Mouse (Mus musculus) lung, adult 2 months (tissue): ENCODE measurements around the gene Fancf. TPM values are rescaled to one million over a fixed set of nuclear protein-coding genes. Genes with fewer than 3 reads are reported as not detected.

Source experiments
- DNase-seq: peaks from one replicate; pipeline ENCODE4 v3.0.0; 2022
- H3K4me1 ChIP-seq: fragments of 200-500 bp; 2 replicates; pipeline ENCODE4 v1.6.1; 2011; ENCODE audit warnings: low read length; ENCODE audit not compliant: control insufficient read depth, insufficient read depth
- H3K4me3 ChIP-seq: fragments of 200-500 bp; replicated peaks from 2 replicates; pipeline ENCODE3; 2011; ENCODE audit warnings: low read depth, mild to moderate bottlenecking, control low read depth, low read length; ENCODE audit errors: extremely low read depth
- CTCF ChIP-seq: fragments of 200-500 bp; IDR thresholded peaks from 2 replicates; pipeline ENCODE4 v1.5.1; 2011; ENCODE audit warnings: mild to moderate bottlenecking, low read length, control low read depth; ENCODE audit not compliant: insufficient read depth
- POLR2A ChIP-seq: fragments of 200-500 bp; IDR thresholded peaks from 2 replicates; pipeline ENCODE4 v1.6.1; 2011; ENCODE audit warnings: low read depth, mild to moderate bottlenecking, control low read depth, low read length, borderline replicate concordance; ENCODE audit errors: extremely low read depth
- WGBS: fragments of 180-500 bp; shearing (Covaris S2); methylation state at CpG from one replicate; pipeline ENCODE4 v1.1.7; 2018; 5-methylcytosine and 5-hydroxymethylcytosine counted together
- polyA plus RNA-seq: library from polyadenylated mRNA; depleted of rRNA; stranded (reverse); fragments of >200 nt; gene quantifications from 2 replicates; pipeline ENCODE4 v1.2.3, GENCODE M21; 2012; rRNA removed

The Fancf gene
- polyA plus RNA-seq, 1 experiment, result 5.5 TPM

DNA sequence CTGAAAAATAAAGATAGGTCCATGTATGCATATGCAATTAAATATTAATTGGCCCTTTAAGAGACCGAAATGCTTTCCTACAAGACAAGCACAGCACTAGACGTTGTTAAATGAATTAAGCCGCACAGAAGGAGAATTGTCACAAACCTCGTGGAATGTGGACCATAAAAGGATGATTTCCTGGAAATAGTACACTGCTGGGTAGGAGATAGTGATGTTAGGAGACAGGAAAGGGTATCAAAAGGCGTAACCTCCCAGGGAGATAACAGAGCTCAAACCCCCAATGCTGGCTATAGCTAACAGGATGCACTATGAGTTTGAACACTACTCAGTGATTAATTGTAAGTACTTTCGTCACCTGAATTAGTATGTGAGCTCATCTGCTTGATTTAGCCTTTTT is 11.2 kb downstream of the Fancf start:
- H3K4me1 ChIP-seq, result no peaks in the 10 kb centered on the region
- DNase-seq, result no peak
- WGBS, result 77% methylated on average over 6 of the region's 6 CpGs
- H3K4me3 ChIP-seq, result no peak overlapping the region
- TF ChIP-seq CTCF (no peak), POLR2A (no peak)

DNA sequence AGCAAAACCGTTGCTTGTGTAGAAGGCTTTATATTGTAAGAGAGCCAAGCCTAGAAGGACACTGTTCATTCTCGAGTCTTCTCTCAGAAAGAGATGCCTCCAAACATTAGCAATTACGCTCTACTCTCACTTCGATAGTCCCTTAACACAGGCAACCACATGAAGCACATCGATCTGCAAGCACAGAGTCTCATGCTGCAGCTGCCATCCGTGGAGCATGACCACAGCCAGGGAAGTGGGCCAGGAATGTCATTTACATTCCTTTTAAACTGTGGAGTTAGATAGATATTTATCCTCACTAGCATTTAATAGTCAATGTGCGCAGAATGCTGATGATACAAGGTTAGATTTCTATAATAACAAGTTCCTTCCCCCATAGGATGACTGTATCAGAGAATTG is 21.6 kb downstream of the Fancf start:
- no peaks in the 10 kb centered on the region; the same call in 1 of the 2 replicates for H3K4me1 ChIP-seq
- WGBS, result 72% methylated on average over 7 of the region's 7 CpGs
- TF ChIP-seq POLR2A (no peak), CTCF (no peak)
- no peak overlapping the region for H3K4me3 ChIP-seq
- DNase-seq, result no peak

DNA sequence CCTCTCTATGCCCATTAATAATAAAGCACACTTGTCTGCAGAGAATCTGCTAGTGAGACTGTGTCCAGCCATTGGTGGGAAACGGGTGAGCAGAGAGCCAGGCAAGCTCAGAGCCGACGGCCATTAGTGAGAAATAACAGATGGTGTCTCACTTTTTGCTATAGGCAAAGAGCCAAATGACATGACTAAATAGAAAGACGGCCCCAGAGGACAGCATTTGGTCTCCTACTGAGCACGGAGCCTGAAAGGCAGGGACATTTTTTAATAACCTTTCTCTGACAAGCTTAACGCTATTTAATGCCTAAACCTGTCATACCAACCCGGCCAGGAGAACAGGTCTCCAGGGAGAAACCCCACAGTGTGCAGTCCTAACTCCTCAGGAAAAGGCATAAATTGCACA is 30.1 kb downstream of the Fancf start:
- DNase-seq, result no peak
- TF ChIP-seq POLR2A, result no peak
- no peak for TF ChIP-seq CTCF
- 54% methylated on average over 7 of the region's 7 CpGs for WGBS

DNA sequence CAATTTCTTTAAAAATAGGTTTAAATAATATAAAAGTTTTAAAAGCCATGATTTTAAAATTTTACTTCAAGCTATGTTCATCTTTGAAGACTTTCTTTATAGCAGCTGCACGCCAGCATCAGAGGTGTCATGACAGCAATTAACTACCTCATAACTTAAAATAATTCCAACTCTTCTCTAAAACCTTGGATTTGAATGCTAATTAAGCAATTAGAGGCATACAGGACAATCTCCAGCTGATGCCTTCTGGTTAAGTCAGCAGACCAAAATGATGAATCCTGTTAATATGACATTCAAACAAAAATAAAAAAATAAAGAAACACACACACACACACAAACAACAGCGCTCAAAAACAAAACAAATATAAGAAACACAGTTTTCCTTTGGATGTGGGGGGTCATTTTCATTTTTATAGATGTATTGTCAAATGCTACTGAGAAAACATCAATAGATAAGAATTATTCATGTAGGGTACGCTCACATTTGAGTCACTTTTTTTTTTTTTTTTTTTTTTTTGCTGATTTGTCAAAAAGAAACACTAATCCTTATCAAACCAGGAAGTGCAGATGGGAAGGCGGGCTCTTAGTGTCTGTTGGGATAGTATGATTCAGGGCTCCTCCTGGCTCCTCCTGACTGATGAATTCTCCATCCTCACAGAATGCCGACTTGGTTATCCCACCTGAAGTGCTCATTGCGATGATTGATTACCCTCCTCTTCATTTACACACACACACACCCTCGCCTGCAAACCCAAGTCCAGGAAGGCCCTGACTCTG is 38.3 kb downstream of the Fancf start:
- DNase-seq, result no peak
- WGBS, result 64% methylated on average over 7 of the region's 7 CpGs
- no peaks in the 10 kb centered on the region for H3K4me1 ChIP-seq
- TF ChIP-seq POLR2A (no peak), CTCF (no peak)
- no peak overlapping the region for H3K4me3 ChIP-seq

More for the DNA sequence above, 30.1 kb downstream of the Fancf start:
- Histone ChIP-seq H3K4me3 (no peak overlapping the region), H3K4me1 (no peaks in the 10 kb centered on the region)

DNA sequence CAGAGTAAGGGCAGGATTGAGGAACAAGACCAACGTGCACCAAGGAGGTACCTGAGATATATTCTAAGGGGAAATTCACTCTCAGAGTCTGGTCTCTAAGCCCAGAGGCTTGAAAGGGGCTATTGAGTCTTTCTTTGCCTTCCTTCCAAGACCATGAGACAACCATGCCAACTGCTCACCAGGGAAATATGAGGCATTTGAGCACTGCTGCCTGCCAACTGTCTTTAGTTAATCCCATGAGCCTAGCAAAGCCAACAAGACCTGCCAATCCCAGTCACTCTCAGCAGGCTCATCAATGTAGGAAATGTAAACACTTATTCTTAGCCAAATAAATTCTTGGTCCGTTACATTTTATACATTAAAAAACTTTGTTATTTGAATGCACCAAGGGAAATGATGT is 40.6 kb downstream of the Fancf start:
- no peak overlapping the region for H3K4me3 ChIP-seq
- H3K4me1 ChIP-seq, result no peaks in the 10 kb centered on the region
- WGBS, result 38% methylated on average over 2 of the region's 2 CpGs
- no peak for DNase-seq
- no peak for TF ChIP-seq CTCF
- no peak for TF ChIP-seq POLR2A

DNA sequence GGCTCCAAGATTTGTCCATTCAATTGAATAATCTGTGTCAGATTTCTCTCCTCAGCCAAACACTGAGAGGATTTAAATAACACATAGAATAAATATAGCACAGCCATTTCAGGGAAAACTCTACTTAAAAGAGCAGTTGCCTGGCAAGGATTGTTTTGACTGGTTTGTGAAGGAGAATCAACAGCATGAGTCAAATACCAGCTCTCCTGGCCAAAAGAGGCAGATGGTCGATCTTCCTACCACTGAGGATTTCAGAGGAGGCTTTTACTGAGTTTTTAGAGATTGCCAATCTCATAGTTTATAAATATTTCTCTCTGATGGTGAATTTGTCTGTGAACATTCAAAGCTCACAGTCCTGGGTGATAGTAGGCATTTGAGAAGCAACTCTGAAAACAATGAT is 42.2 kb downstream of the Fancf start:
- DNase-seq, result no peak
- no peak overlapping the region for H3K4me3 ChIP-seq
- no peak for TF ChIP-seq POLR2A
- TF ChIP-seq CTCF, result no peak
- 38% methylated on average over 1 of the region's 1 CpGs for WGBS
- no peaks in the 10 kb centered on the region for H3K4me1 ChIP-seq

DNA sequence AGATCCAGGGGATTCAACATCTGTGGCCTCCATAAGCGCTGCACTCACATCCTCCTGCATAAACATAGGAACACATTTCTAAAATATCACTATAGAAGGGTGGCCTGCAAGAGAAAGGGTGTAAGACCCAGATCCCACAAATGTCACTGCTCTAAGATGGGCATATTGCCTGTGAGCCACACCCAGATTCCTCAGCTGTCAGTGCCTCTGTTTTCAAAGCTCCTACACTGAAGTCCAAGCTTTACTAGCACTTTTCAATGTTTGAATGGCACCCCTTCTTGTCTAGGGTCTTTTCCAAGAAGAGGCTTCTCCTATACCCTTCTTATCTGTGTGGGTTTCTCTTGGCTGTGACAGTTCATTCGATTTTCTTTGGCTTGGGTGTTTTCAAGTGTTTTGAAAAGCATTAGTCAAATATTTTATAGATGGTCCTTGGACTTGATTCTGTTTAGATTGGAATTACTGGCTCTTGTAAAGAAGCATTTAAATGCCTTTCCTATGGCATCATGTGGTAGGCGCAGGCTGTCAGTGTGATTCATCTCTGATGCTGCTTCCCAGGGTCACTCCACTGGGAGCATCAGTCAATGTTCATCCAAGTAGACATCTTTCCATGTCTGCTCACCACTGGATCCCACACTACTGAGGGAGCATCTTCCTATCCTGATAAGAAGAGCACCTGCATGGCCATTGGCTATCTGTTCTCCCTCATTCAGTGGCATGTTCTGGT is 43.7 kb downstream of the Fancf start:
- TF ChIP-seq POLR2A (no peak), CTCF (no peak)
- no peak for DNase-seq
- WGBS, result 52% methylated on average over 3 of the region's 3 CpGs

DNA sequence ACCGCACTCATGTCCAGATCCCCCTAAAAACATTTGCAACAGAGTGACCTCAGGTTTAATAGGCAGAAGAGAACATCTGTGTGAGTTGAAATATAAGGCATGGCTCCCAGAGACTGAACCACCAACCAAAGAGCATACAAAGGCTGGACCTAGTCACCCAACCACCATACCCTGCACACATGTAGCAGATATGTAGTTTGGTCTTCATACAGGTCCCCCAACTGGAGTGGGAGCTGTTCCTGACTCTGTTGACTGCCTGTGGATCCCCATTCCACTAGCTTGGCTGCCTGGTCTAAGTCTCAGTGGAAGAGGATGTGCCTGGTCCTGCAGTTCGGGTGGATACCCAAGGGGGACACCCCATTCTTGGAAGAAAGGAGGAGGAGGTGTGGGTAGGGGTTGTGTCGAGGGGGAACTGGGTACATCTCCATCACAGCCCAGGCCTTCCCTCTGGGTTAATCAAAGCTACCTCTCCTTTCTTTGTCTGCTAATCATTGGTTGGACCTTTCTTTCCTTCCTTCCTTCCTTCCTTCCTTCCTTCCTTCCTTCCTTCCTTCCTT is 45.7 kb downstream of the Fancf start:
- no peaks in the 10 kb centered on the region for H3K4me1 ChIP-seq
- no peak for TF ChIP-seq POLR2A
- TF ChIP-seq CTCF, result no peak
- H3K4me3 ChIP-seq, result no peak overlapping the region
- WGBS, result 63% methylated on average over 3 of the region's 3 CpGs
- no peak for DNase-seq

More for the DNA sequence above, 43.7 kb downstream of the Fancf start:
- Histone ChIP-seq H3K4me3 (no peak overlapping the region), H3K4me1 (no peaks in the 10 kb centered on the region)

DNA sequence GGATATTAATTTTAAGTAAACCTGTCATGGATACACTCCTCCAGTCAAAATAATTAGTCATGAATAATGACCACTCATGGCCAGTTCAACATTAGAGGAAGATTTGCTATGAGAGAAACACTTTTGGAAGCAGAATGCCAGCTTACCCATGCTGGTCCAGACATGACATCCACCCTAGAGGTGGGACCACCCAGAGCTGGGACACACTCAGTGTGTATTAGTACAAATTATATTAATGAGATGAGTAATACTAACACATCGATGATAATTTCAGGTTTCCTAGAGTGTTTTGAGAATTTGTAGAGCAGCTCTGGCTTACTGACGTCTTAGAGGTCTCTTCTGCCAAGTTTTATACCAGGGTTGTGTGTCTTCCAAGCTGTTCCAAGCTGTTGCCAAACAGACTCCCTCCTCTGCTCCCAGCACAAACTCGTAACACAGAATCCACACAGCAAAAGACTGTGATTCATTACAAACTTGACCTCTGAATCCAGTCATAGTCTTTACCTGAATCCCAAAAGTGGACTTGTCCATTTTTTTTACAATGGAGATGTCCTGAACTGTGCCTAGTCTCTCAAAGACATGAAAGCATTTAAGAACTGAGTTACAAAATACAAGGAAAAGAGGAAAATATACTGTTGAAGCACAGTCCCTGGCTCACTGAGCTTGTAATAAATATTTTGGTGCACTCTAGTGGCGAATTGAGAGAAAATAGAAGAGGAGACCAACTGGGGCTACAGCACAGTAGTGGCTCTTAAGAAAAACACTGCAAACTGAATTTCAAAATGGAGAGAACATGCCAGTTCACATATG is 46.4 kb downstream of the Fancf start:
- no peak for TF ChIP-seq CTCF
- TF ChIP-seq POLR2A, result no peak
- Histone ChIP-seq H3K4me1 (no peaks in the 10 kb centered on the region), H3K4me3 (no peak overlapping the region)
- 35% methylated on average over 4 of the region's 4 CpGs for WGBS
- DNase-seq, result no peak

Other genes with a start within 250 kb of the Fancf start
- not detected in 2 replicates for gene Slc17a6, start 240.3 kb downstream of the Fancf start, polyA plus RNA-seq
- 1.5 TPM in 2 replicates for gene Gas2, start 252 bp downstream of the Fancf start, polyA plus RNA-seq
- 1.8 and 4.0 TPM in 2 replicates for gene Svip, start 143.8 kb upstream of the Fancf start, polyA plus RNA-seq
- not detected in 2 replicates for gene 1700015G11Rik, start 153.5 kb upstream of the Fancf start, polyA plus RNA-seq